Mouse (Mus musculus): ENCODE data around the gene Lars2. TPM values are rescaled to one million over a fixed set of nuclear protein-coding genes. Genes with fewer than 3 reads are reported as not detected.
"Not testable (repeated sequence)": the region's sequence is repeated elsewhere in the genome, so short reads cannot be mapped to it uniquely, and the experiment has no call there.

The Lars2 gene
- polyA plus RNA-seq (2012; rRNA removed) (105 and 230 TPM in 2 replicates), polyA plus RNA-seq (2014; fragmentation: Nextera tagmentation; extraction: Ambion mirVana) (972 and 1,005 TPM in 2 replicates)

- Histone ChIP-seq H3K9me3 (ENCODE audit: control insufficient read depth, low read length) (no peaks in the 10 kb centered on the region), H3K27me3 (ENCODE audit: control insufficient read depth, insufficient read depth, low read length) (no peaks in the 10 kb centered on the region), H3K4me1 (replicated peaks; ENCODE audit: control insufficient read depth in 2 of 2, insufficient read depth in 2 of 2, low read length in 1 of 2) (peaks cover 11 to 14% of the 10 kb centered on the region in 2 experiments), H3K27ac (peak within 1 kb of the TSS; percentile 61), H3K4me2 (ENCODE audit: low read depth) (peak within 1 kb of the TSS; percentile 93), H3K4me3 (ENCODE audit: insufficient read depth in 1 of 2, low read depth in 2 of 2, low read length in 2 of 2) (peak within 1 kb of the TSS; percentile 77 to 94), H3K9ac (replicated peaks) (peak within 1 kb of the TSS; percentile 91), H3K36me3 (replicated peaks; ENCODE audit: control insufficient read depth, insufficient read depth, low read depth) (no peaks in the 10 kb centered on the region)
- TF ChIP-seq EP300 (IDR thresholded peaks at IDR 0.05; ENCODE audit: low read depth), result peak; percentile 60
- TF ChIP-seq CTCF (IDR thresholded peaks at IDR 0.05; ENCODE audit: low read depth), result no peak
- under 1% methylated on average over 35 of the region's 35 CpGs for WGBS (ENCODE audit: insufficient replicate concordance)
- ATAC-seq (ENCODE audit: insufficient read depth), result peak; percentile 99
- peak; percentile 91 to 96 (median 92) for DNase-seq (ENCODE audit: low read depth in 3 of 3, low spot score in 3 of 3)
Measured at GRCm38 (mm10) chr9:123366708-123367385, at the start of gene Lars2. Gene Lars2, plus strand, starts transcription at chr9:123366927.

GRCm38 (mm10) chr9:123326106-123326505 lies 40.6 kb upstream of the Lars2 start:
- Histone ChIP-seq H3K27ac (no peak overlapping the region), H3K4me1 (replicated peaks; ENCODE audit: control insufficient read depth in 2 of 2, insufficient read depth in 2 of 2, low read length in 1 of 2) (no peaks in the 10 kb centered on the region), H3K4me2 (ENCODE audit: low read depth) (no peak overlapping the region), H3K4me3 (ENCODE audit: insufficient read depth in 1 of 2, low read depth in 2 of 2, low read length in 2 of 2) (no peak overlapping the region), H3K9me3 (ENCODE audit: control insufficient read depth, low read length) (no peaks in the 10 kb centered on the region), H3K9ac (replicated peaks) (no peak overlapping the region), H3K36me3 (replicated peaks; ENCODE audit: control insufficient read depth, insufficient read depth, low read depth) (no peaks in the 10 kb centered on the region), H3K27me3 (ENCODE audit: control insufficient read depth, insufficient read depth, low read length) (no peaks in the 10 kb centered on the region)
- ATAC-seq (ENCODE audit: insufficient read depth) (no peak), DNase-seq (ENCODE audit: low read depth in 3 of 3, low spot score in 3 of 3) (no peak)
- TF ChIP-seq CTCF (IDR thresholded peaks at IDR 0.05; ENCODE audit: low read depth) (no peak), EP300 (IDR thresholded peaks at IDR 0.05; ENCODE audit: low read depth) (no peak)

GRCm38 (mm10) chr9:123328336-123328735 lies 38.4 kb upstream of the Lars2 start:
- Histone ChIP-seq H3K4me2 (ENCODE audit: low read depth) (no peak overlapping the region), H3K27ac (no peak overlapping the region), H3K9ac (replicated peaks) (no peak overlapping the region), H3K9me3 (ENCODE audit: control insufficient read depth, low read length) (no peaks in the 10 kb centered on the region), H3K36me3 (replicated peaks; ENCODE audit: control insufficient read depth, insufficient read depth, low read depth) (no peaks in the 10 kb centered on the region), H3K4me3 (ENCODE audit: insufficient read depth in 1 of 2, low read depth in 2 of 2, low read length in 2 of 2) (no peak overlapping the region), H3K27me3 (ENCODE audit: control insufficient read depth, insufficient read depth, low read length) (no peaks in the 10 kb centered on the region), H3K4me1 (replicated peaks; ENCODE audit: control insufficient read depth in 2 of 2, insufficient read depth in 2 of 2, low read length in 1 of 2) (no peaks in the 10 kb centered on the region)
- no peak for ATAC-seq (ENCODE audit: insufficient read depth)
- TF ChIP-seq EP300 (IDR thresholded peaks at IDR 0.05; ENCODE audit: low read depth), result no peak
- TF ChIP-seq CTCF (IDR thresholded peaks at IDR 0.05; ENCODE audit: low read depth), result no peak
- 50% methylated on average over 3 of the region's 3 CpGs for WGBS (ENCODE audit: insufficient replicate concordance)
- DNase-seq (ENCODE audit: low read depth in 3 of 3, low spot score in 3 of 3), result no peak

- no peak overlapping the region for H3K27ac ChIP-seq
- TF ChIP-seq EP300 (IDR thresholded peaks at IDR 0.05; ENCODE audit: low read depth), result no peak
- no peak overlapping the region for H3K4me2 ChIP-seq (ENCODE audit: low read depth)
- H3K27me3 ChIP-seq (ENCODE audit: control insufficient read depth, insufficient read depth, low read length), result no peaks in the 10 kb centered on the region
- H3K4me3 ChIP-seq (ENCODE audit: insufficient read depth in 1 of 2, low read depth in 2 of 2, low read length in 2 of 2), result no peak overlapping the region
- H3K9me3 ChIP-seq (ENCODE audit: control insufficient read depth, low read length), result no peaks in the 10 kb centered on the region
- no peaks in the 10 kb centered on the region for H3K4me1 ChIP-seq (replicated peaks; ENCODE audit: control insufficient read depth in 2 of 2, insufficient read depth in 2 of 2, low read length in 1 of 2)
- H3K9ac ChIP-seq (replicated peaks), result no peak overlapping the region
- 70% methylated on average over 7 of the region's 7 CpGs for WGBS (ENCODE audit: insufficient replicate concordance)
- no peak for DNase-seq (ENCODE audit: low read depth in 3 of 3, low spot score in 3 of 3)
- no peak for ATAC-seq (ENCODE audit: insufficient read depth)
- H3K36me3 ChIP-seq (replicated peaks; ENCODE audit: control insufficient read depth, insufficient read depth, low read depth), result no peaks in the 10 kb centered on the region
Measured at GRCm38 (mm10) chr9:123329831-123330230, 36.9 kb upstream of the Lars2 start.

- H3K9me3 ChIP-seq (ENCODE audit: control insufficient read depth, low read length); H3K27me3 ChIP-seq (ENCODE audit: control insufficient read depth, insufficient read depth, low read length); DNase-seq (ENCODE audit: low read depth in 3 of 3, low spot score in 3 of 3); H3K4me1 ChIP-seq (replicated peaks; ENCODE audit: control insufficient read depth in 2 of 2, insufficient read depth in 2 of 2, low read length in 1 of 2); H3K36me3 ChIP-seq (replicated peaks; ENCODE audit: control insufficient read depth, insufficient read depth, low read depth); H3K4me2 ChIP-seq (ENCODE audit: low read depth); H3K9ac ChIP-seq (replicated peaks); H3K27ac ChIP-seq; H3K4me3 ChIP-seq (ENCODE audit: insufficient read depth in 1 of 2, low read depth in 2 of 2, low read length in 2 of 2); ATAC-seq (ENCODE audit: insufficient read depth): not testable (repeated sequence)
- 65% methylated on average over 1 of the region's 1 CpGs for WGBS (ENCODE audit: insufficient replicate concordance)
Measured at GRCm38 (mm10) chr9:123330271-123330670, 36.5 kb upstream of the Lars2 start.

Data from liver, embryonic 14.5 days (tissue).